Mouse (Mus musculus): ENCODE measurements around the gene Spopl. TPM values are rescaled to one million over a fixed set of nuclear protein-coding genes. Genes with fewer than 3 reads are reported as not detected.
"Not testable (repeated sequence)": the region's sequence is repeated elsewhere in the genome, so short reads cannot be mapped to it uniquely, and the experiment has no call there.

The Spopl gene
- polyA plus RNA-seq, 1 experiment: 3.9 TPM

DNA sequence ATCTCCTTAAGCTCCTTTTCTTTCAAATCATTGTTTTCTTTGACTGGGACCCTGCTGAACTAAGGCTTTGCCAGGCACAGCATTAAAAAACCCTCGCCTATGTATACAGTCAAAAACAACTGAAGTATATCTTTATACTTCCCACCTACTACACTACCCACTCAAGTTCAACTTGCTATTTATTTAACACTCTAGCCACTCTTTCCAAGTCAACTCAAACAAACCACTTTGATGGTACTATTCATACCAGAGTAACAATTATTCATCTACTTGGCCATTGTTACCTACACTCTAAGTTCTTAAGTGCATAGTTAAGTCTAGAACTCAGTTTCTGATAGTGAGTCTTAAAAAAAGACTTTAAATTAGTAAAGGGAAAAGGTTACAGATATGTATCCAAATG, 3.1 kb downstream of the Spopl start:
- Histone ChIP-seq H3K36me3 (ENCODE audit: control insufficient read depth, insufficient read depth, low read length) (no peaks in the 10 kb centered on the region), H3K4me1 (ENCODE audit: control insufficient read depth, insufficient read depth, low read length) (no peaks in the 10 kb centered on the region; the same call in 1 of the 2 replicates), H3K27me3 (ENCODE audit: control insufficient read depth, insufficient read depth, low read length) (no peaks in the 10 kb centered on the region), H3K4me3 (ENCODE audit: control insufficient read depth, low read depth, low read length) (no peak overlapping the region), H3K27ac (ENCODE audit: control insufficient read depth, insufficient read depth, low read depth, low read length) (no peak overlapping the region)
- TF ChIP-seq CTCF (IDR thresholded peaks at IDR 0.05; ENCODE audit: control insufficient read depth, insufficient read depth, insufficient replicate concordance, low read depth, low read length): no peak
- TF ChIP-seq POLR2A (IDR thresholded peaks at IDR 0.05; ENCODE audit: control insufficient read depth, low read depth, low read length): no peak

DNA sequence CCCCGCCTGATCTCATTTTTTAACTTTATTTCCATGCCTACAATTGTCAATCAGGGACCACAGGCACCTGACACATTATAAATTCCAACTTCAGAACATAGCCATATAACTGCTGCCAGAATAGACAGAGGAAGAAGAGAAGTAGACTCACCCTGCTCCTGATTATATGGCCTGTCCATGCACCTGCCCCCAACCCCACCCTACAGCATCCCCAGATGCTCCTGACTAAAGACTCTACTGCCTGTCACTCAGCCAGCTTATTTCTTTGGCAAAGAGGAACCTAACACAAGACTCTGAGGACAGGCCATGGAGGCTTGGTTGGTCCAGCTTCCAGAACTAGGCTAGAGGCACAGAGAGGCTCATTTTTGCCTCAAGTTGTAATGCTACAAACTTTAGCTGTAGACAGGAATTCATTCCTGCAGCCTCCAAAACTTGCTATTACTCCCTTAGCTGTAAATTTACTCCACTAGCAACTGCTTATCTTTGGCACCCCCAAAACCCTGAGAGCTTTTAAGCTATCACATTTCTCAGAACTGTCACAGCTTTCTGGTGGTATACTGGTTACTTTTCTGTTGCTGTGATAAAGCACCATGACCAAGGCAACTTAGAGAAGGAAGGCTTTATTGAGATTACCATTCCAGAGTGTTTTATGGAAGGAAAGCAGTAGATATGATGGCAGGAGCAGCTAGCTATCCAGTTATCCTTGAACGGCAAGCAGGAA, 6.7 kb downstream of the Spopl start:
- Histone ChIP-seq H3K4me1 (ENCODE audit: control insufficient read depth, insufficient read depth, low read length) (no peaks in the 10 kb centered on the region), H3K27me3 (ENCODE audit: control insufficient read depth, insufficient read depth, low read length) (no peaks in the 10 kb centered on the region), H3K27ac (ENCODE audit: control insufficient read depth, insufficient read depth, low read depth, low read length) (no peak overlapping the region), H3K4me3 (ENCODE audit: control insufficient read depth, low read depth, low read length) (no peak overlapping the region), H3K36me3 (ENCODE audit: control insufficient read depth, insufficient read depth, low read length) (no peaks in the 10 kb centered on the region)
- no peak for TF ChIP-seq CTCF (IDR thresholded peaks at IDR 0.05; ENCODE audit: control insufficient read depth, insufficient read depth, insufficient replicate concordance, low read depth, low read length)
- TF ChIP-seq POLR2A (IDR thresholded peaks at IDR 0.05; ENCODE audit: control insufficient read depth, low read depth, low read length): no peak

- TF ChIP-seq CTCF (IDR thresholded peaks at IDR 0.05; ENCODE audit: control insufficient read depth, insufficient read depth, insufficient replicate concordance, low read depth, low read length) (no peak), POLR2A (IDR thresholded peaks at IDR 0.05; ENCODE audit: control insufficient read depth, low read depth, low read length) (no peak)
Observed at GRCm38 (mm10) chr2:23562898-23563297, 9.0 kb downstream of the Spopl start.

GRCm38 (mm10) chr2:23559186-23559585, 12.7 kb downstream of the Spopl start:
- Histone ChIP-seq H3K36me3 (ENCODE audit: control insufficient read depth, insufficient read depth, low read length) (no peaks in the 10 kb centered on the region), H3K27me3 (ENCODE audit: control insufficient read depth, insufficient read depth, low read length) (no peaks in the 10 kb centered on the region), H3K27ac (ENCODE audit: control insufficient read depth, insufficient read depth, low read depth, low read length) (no peak overlapping the region), H3K4me3 (ENCODE audit: control insufficient read depth, low read depth, low read length) (no peak overlapping the region), H3K4me1 (ENCODE audit: control insufficient read depth, insufficient read depth, low read length) (no peaks in the 10 kb centered on the region)
- no peak for TF ChIP-seq CTCF (IDR thresholded peaks at IDR 0.05; ENCODE audit: control insufficient read depth, insufficient read depth, insufficient replicate concordance, low read depth, low read length)
- no peak for TF ChIP-seq POLR2A (IDR thresholded peaks at IDR 0.05; ENCODE audit: control insufficient read depth, low read depth, low read length)

More at GRCm38 (mm10) chr2:23562898-23563297, 9.0 kb downstream of the Spopl start:
- Histone ChIP-seq H3K27ac (ENCODE audit: control insufficient read depth, insufficient read depth, low read depth, low read length) (no peak overlapping the region), H3K36me3 (ENCODE audit: control insufficient read depth, insufficient read depth, low read length) (no peaks in the 10 kb centered on the region), H3K27me3 (ENCODE audit: control insufficient read depth, insufficient read depth, low read length) (no peaks in the 10 kb centered on the region), H3K4me3 (ENCODE audit: control insufficient read depth, low read depth, low read length) (no peak overlapping the region), H3K4me1 (ENCODE audit: control insufficient read depth, insufficient read depth, low read length) (no peaks in the 10 kb centered on the region)

DNA sequence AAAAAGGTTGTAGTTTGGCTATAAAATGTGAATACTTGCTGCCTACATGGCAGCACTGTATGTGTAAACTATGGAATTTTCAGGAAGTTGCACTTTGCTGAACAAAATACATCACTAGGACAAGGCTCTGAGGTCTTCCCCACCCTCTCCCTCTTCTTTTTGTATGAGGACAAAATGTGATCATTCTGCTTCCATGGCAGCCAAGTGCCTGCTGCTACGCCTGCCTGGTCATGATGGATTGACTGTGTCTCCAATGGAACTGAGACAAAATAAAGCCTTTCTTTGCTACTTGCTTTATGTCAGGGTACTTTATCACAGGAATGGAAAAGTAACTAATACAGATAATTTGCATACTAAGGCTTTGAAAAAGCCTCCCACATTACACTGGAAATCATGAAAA, 20.7 kb downstream of the Spopl start:
- Histone ChIP-seq H3K36me3 (ENCODE audit: control insufficient read depth, insufficient read depth, low read length) (no peaks in the 10 kb centered on the region), H3K4me3 (ENCODE audit: control insufficient read depth, low read depth, low read length) (no peak overlapping the region), H3K4me1 (ENCODE audit: control insufficient read depth, insufficient read depth, low read length) (no peaks in the 10 kb centered on the region), H3K27ac (ENCODE audit: control insufficient read depth, insufficient read depth, low read depth, low read length) (no peak overlapping the region), H3K27me3 (ENCODE audit: control insufficient read depth, insufficient read depth, low read length) (no peaks in the 10 kb centered on the region)
- TF ChIP-seq POLR2A (IDR thresholded peaks at IDR 0.05; ENCODE audit: control insufficient read depth, low read depth, low read length): no peak
- no peak for TF ChIP-seq CTCF (IDR thresholded peaks at IDR 0.05; ENCODE audit: control insufficient read depth, insufficient read depth, insufficient replicate concordance, low read depth, low read length)

GRCm38 (mm10) chr2:23547220-23547619, 24.7 kb downstream of the Spopl start:
- no peaks in the 10 kb centered on the region for H3K36me3 ChIP-seq (ENCODE audit: control insufficient read depth, insufficient read depth, low read length)
- H3K27me3 ChIP-seq (ENCODE audit: control insufficient read depth, insufficient read depth, low read length): no peaks in the 10 kb centered on the region
- H3K4me3 ChIP-seq (ENCODE audit: control insufficient read depth, low read depth, low read length): no peak overlapping the region
- no peak overlapping the region for H3K27ac ChIP-seq (ENCODE audit: control insufficient read depth, insufficient read depth, low read depth, low read length)
- TF ChIP-seq CTCF (IDR thresholded peaks at IDR 0.05; ENCODE audit: control insufficient read depth, insufficient read depth, insufficient replicate concordance, low read depth, low read length): no peak
- TF ChIP-seq POLR2A (IDR thresholded peaks at IDR 0.05; ENCODE audit: control insufficient read depth, low read depth, low read length): no peak
- no peaks in the 10 kb centered on the region for H3K4me1 ChIP-seq (ENCODE audit: control insufficient read depth, insufficient read depth, low read length)

DNA sequence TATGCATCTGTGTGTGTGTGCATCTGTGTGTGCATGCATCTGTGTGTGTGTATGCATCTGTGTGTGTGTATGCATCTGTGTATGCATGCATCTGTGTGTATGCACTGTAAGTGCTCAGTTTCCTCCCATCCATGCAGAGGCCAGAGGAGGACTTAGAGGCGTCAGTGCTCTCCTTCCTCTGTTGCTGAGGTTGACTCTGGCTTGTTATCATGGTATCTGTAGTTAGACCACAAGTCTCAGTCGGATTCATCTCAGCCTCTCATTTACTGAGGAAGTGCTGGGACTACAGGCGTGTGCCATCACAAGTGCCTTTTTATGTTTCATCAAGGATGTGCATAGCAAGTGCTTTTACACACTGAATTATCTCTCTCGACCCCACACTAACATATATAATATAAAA, 31.9 kb downstream of the Spopl start:
- TF ChIP-seq CTCF (IDR thresholded peaks at IDR 0.05; ENCODE audit: control insufficient read depth, insufficient read depth, insufficient replicate concordance, low read depth, low read length) (no peak), POLR2A (IDR thresholded peaks at IDR 0.05; ENCODE audit: control insufficient read depth, low read depth, low read length) (no peak)
- Histone ChIP-seq H3K4me3 (ENCODE audit: control insufficient read depth, low read depth, low read length) (no peak overlapping the region), H3K36me3 (ENCODE audit: control insufficient read depth, insufficient read depth, low read length) (no peaks in the 10 kb centered on the region), H3K27me3 (ENCODE audit: control insufficient read depth, insufficient read depth, low read length) (no peaks in the 10 kb centered on the region), H3K4me1 (ENCODE audit: control insufficient read depth, insufficient read depth, low read length) (no peaks in the 10 kb centered on the region), H3K27ac (ENCODE audit: control insufficient read depth, insufficient read depth, low read depth, low read length) (no peak overlapping the region)

DNA sequence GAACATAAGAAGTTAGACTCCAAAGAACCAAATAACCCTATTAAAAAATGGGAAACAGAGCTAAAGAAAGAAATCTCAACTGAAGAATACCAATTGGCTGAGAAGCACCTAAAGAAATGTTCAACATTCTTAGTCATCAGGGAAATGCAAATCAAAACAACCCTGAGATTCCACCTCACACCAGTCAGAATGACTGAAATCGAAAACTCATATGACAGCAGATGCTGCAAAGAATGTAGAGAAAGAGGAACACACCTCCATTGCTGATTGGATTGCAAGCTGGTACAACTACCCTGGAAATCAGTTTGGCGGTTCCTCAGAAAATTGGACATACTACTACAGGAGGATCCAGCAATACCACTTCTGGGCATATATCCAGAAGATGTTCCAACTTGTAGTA, 44.2 kb downstream of the Spopl start:
- H3K36me3 ChIP-seq (ENCODE audit: control insufficient read depth, insufficient read depth, low read length): not testable (repeated sequence)

More for the DNA sequence above, 44.2 kb downstream of the Spopl start:
- H3K27me3 ChIP-seq (ENCODE audit: control insufficient read depth, insufficient read depth, low read length); H3K27ac ChIP-seq (ENCODE audit: control insufficient read depth, insufficient read depth, low read depth, low read length); H3K4me3 ChIP-seq (ENCODE audit: control insufficient read depth, low read depth, low read length); H3K4me1 ChIP-seq (ENCODE audit: control insufficient read depth, insufficient read depth, low read length): not testable (repeated sequence)

Data from testis, adult 2 months (tissue).